Comparison of ENCODE assay signal across 8 mouse cellular contexts in the genomic region with DNA sequence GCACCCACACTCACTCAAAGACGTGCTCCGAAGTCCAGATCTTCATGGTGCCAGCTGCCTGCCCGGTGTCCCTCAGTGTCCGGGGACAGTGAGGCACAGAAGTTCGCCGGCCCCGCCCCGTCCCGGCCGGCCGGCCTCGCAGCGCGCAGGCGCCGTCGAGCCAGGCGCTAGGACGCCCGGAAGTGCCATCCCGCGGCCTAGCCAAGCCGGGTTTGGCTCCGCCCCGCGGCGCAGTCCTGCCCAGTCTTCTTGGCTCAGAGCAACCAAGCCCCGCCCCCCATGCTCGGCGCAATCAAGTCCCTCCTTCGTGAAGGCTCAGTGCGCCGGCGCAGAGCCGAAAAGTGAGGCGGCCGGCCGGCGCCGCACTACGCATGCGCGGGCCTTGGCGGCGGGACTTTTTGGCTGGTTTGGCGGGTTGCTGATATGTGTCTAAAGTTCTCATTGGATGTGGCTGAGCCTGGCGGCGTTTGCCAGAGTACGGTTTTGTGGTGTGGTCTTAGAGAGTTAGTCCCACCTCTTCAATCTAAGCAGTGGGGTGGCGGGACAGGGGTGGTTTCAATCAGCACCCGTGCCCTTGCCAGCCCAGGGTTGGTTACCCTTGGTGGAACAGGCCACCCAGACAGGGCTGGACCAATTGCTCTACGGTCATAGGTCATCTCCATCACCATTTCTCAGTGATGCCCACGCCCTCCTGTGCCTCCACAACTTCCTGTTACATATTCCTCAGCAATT. TPM values are rescaled to one million over a fixed set of nuclear protein-coding genes. Genes with fewer than 3 reads are reported as not detected.
DNase-seq lines count a peak whose midpoint lies in the region; ATAC-seq and TF ChIP-seq lines count a peak whose summit lies in the region.

A gene (minus strand): TSS at position 264 of the 732 bp plus-strand sequence.

- no peaks in the 10 kb centered on the region for H3K9me3 ChIP-seq in embryonic facial prominence, embryonic 15.5 days (replicated peaks)
- no peaks in the 10 kb centered on the region for H3K9me3 ChIP-seq in limb, embryonic 14.5 days (ENCODE audit: control insufficient read depth, low read length)
- H3K9me3 ChIP-seq in midbrain, postnatal 0 days (ENCODE audit: low read length): no peaks in the 10 kb centered on the region

- no peak for TF ChIP-seq CTCF in bone marrow, adult 2 months (IDR thresholded peaks at IDR 0.05; ENCODE audit: control insufficient read depth, insufficient read depth, low read length)
- peak; percentile 42; the same call in 1 of the 2 replicates for TF ChIP-seq CTCF in midbrain, postnatal 0 days (IDR thresholded peaks at IDR 0.05)

- peak; percentile 98 for ATAC-seq in embryonic facial prominence, embryonic 15.5 days (ENCODE audit: insufficient number of reproducible peaks, low FRiP score, low TSS enrichment, low read depth)
- ATAC-seq in limb, embryonic 14.5 days (ENCODE audit: low FRiP score, low read depth): peak; percentile 98
- ATAC-seq in midbrain, postnatal 0 days (ENCODE audit: low FRiP score): peak; percentile 99

- H3K27ac ChIP-seq in bone marrow, adult 2 months (ENCODE audit: control insufficient read depth, insufficient read depth, low read depth, low read length, poor library complexity): peak within 1 kb of the TSS; percentile 85
- H3K27ac ChIP-seq in embryonic facial prominence, embryonic 15.5 days (replicated peaks): peak within 1 kb of the TSS; percentile 77
- H3K27ac ChIP-seq in limb, embryonic 14.5 days (replicated peaks; ENCODE audit: low read depth, low read length): peak within 1 kb of the TSS; percentile 63; the same call in 1 of the 2 replicates
- H3K27ac ChIP-seq in midbrain, postnatal 0 days (ENCODE audit: low read depth, low read length): no peak within 1 kb of the TSS

- no peaks in the 10 kb centered on the region for H3K27me3 ChIP-seq in embryonic facial prominence, embryonic 15.5 days
- no peaks in the 10 kb centered on the region for H3K27me3 ChIP-seq in limb, embryonic 14.5 days (ENCODE audit: control insufficient read depth, insufficient read depth, low read length)
- H3K27me3 ChIP-seq in midbrain, postnatal 0 days (ENCODE audit: insufficient read depth, low read length): no peaks in the 10 kb centered on the region

- peaks cover 16% of the 10 kb centered on the region; the same call in 1 of the 2 replicates for H3K36me3 ChIP-seq in embryonic facial prominence, embryonic 15.5 days
- H3K36me3 ChIP-seq in limb, embryonic 14.5 days (ENCODE audit: control insufficient read depth, insufficient read depth, low read length): peaks cover 18% of the 10 kb centered on the region; the same call in 1 of the 2 replicates
- H3K36me3 ChIP-seq in midbrain, postnatal 0 days (ENCODE audit: insufficient read depth, low read length): 0 out of 2 replicates have a peak, but pooled peaks cover 4% of the 10 kb centered on the region

- peaks cover 7% of the 10 kb centered on the region; the same call in 1 of the 2 replicates for H3K4me1 ChIP-seq in bone marrow, adult 2 months (ENCODE audit: control insufficient read depth, insufficient read depth, low read length)
- H3K4me1 ChIP-seq in embryonic facial prominence, embryonic 15.5 days: peaks cover 14% of the 10 kb centered on the region
- peaks cover 8% of the 10 kb centered on the region for H3K4me1 ChIP-seq in limb, embryonic 14.5 days (ENCODE audit: control insufficient read depth, insufficient read depth, low read length)
- no peaks in the 10 kb centered on the region; the same call in 1 of the 2 replicates for H3K4me1 ChIP-seq in midbrain, postnatal 0 days (ENCODE audit: insufficient read depth, low read length)

- DNase-seq in 416B (ENCODE audit: low read depth): peak; percentile 99
- DNase-seq in heart, adult 8-10 months (ENCODE audit: low spot score): peak; percentile 98
- peak; percentile 99 for DNase-seq in kidney, adult 9 months
- peak; percentile 99 for DNase-seq in limb, embryonic 14.5 days (ENCODE audit: low spot score)
- peak; percentile 99 for DNase-seq in midbrain, postnatal 0 days (ENCODE audit: low spot score)
- DNase-seq in spleen, postnatal 14 days (ENCODE audit: low spot score in 2 of 2): peak; percentile 100

- H3K4me2 ChIP-seq in embryonic facial prominence, embryonic 15.5 days (replicated peaks): peak within 1 kb of the TSS; percentile 77
- H3K4me2 ChIP-seq in limb, embryonic 14.5 days (replicated peaks; ENCODE audit: low read depth, low read length, severe bottlenecking): peak within 1 kb of the TSS; percentile 69
- peak within 1 kb of the TSS; percentile 57 for H3K4me2 ChIP-seq in midbrain, postnatal 0 days (ENCODE audit: low read depth, low read length, poor library complexity, severe bottlenecking)

- peak; percentile 73; the same call in 1 of the 2 replicates for TF ChIP-seq POLR2A in bone marrow, adult 2 months (IDR thresholded peaks at IDR 0.05; ENCODE audit: borderline replicate concordance, control insufficient read depth, low read depth, low read length)
- TF ChIP-seq POLR2A in limb, embryonic 14.5 days (IDR thresholded peaks at IDR 0.05; ENCODE audit: borderline replicate concordance, extremely low read depth, insufficient read depth, insufficient read length): peak; percentile 58; the same call in 1 of the 2 replicates

- H3K4me3 ChIP-seq in bone marrow, adult 2 months (replicated peaks; ENCODE audit: control insufficient read depth, low read depth, low read length): peak within 1 kb of the TSS; percentile 70
- peak within 1 kb of the TSS; percentile 84 for H3K4me3 ChIP-seq in embryonic facial prominence, embryonic 15.5 days (replicated peaks)
- H3K4me3 ChIP-seq in limb, embryonic 14.5 days (replicated peaks; ENCODE audit: low read length): peak within 1 kb of the TSS; percentile 87
- H3K4me3 ChIP-seq in midbrain, postnatal 0 days (ENCODE audit: low read depth, low read length): peak within 1 kb of the TSS; percentile 69

- peak within 1 kb of the TSS; percentile 77 for H3K9ac ChIP-seq in embryonic facial prominence, embryonic 15.5 days
- peak within 1 kb of the TSS; percentile 80 for H3K9ac ChIP-seq in limb, embryonic 14.5 days (ENCODE audit: low read depth, low read length, severe bottlenecking)
- H3K9ac ChIP-seq in midbrain, postnatal 0 days (replicated peaks; ENCODE audit: low read length, poor library complexity, severe bottlenecking): peak within 1 kb of the TSS; percentile 59

- WGBS in bone marrow, adult 2 months: under 1% methylated on average over 53 of the region's 53 CpGs
- WGBS in embryonic facial prominence, embryonic 15.5 days: under 1% methylated on average over 53 of the region's 53 CpGs
- whole genome bisulfite sequencing in limb, embryonic 14.5 days: 1% methylated on average over 35 of the region's 53 CpGs
- under 1% methylated on average over 52 of the region's 53 CpGs for WGBS in midbrain, postnatal 0 days

RNA-seq across cellular contexts. Expression of the gene that starts here (rescaled TPM):
- polyA plus RNA-seq in bone marrow, adult 2 months (2011; ENCODE audit: insufficient read depth, insufficient read length, low replicate concordance, missing spikeins): 46.1 and 55.5 TPM in 2 replicates
- polyA plus RNA-seq in embryonic facial prominence, embryonic 15.5 days (2015; fragmentation: Nextera tagmentation; extraction: Ambion mirVana): 109 and 111 TPM in 2 replicates
- total RNA-seq in heart, adult 8-10 months (2022): 10 to 100 TPM; 49.9 to 68.8 (median 58.7) TPM
- polyA plus RNA-seq in limb, embryonic 14.5 days (2012; rRNA removed): 74.0 and 89.5 TPM in 2 replicates
- 108 and 112 TPM in 2 replicates for polyA plus RNA-seq in limb, embryonic 14.5 days (2014; fragmentation: Nextera tagmentation; extraction: Ambion mirVana)
- 61.0 and 63.4 TPM in 2 replicates for total RNA-seq in midbrain, postnatal 0 days (2014; rRNA removed)
- 93.5 and 96.6 TPM in 2 replicates for polyA plus RNA-seq in midbrain, postnatal 0 days (2015; fragmentation: Nextera tagmentation; extraction: Ambion mirVana)
